Mouse (Mus musculus) retina, adult 2 months (tissue): ENCODE data around the gene Zfp697.
"Not testable (repeated sequence)": the region's sequence is repeated elsewhere in the genome, so short reads cannot be mapped to it uniquely, and the experiment has no call there.

Experiments
- DNase-seq: peaks from one replicate; pipeline ENCODE4 v3.0.0-alpha.2; 2012; ENCODE audit warnings: low read depth, low spot score

The Zfp697 gene

DNA sequence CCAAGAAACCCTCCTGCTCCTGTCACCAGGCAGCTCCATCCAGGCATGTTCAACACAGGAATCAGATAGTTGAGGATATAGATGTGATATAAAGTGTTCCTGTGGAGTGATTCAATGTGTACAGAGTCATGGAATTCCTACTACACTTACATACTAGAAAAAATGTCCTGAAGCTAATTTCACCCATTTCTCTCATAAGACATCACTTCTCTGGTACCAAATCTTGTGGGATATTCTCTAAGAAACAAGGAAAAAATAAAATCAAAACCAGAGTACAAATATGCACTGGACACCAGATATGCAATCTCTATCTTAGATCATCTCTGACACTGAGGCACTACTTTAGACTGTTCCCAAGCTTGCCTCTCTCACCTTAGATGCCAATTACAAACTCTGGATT is 247.9 kb downstream of the Zfp697 start, which contains the start of gene Hsd3b5:
Hsd3b5 (minus strand) TSS at position 101 of the 400 bp plus-strand sequence.
- no peak for DNase-seq

DNA sequence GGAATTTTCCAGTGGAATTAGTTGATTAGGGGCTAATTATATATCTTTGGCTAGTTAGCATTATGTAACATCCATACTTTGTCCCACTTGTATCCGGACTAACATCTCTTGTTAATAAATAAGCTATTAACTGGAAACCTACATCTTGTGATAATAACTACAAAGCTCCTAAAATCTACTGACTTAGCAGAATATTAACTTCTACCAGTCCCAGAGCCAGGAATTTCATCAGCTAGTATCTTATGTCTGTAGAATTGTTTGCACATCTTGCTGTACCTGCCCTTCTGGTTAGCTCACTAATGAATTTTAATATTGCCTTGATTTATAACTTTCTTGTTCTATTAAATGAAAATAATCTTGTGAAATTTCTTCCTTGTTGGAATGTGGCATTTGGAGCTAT is 252.9 kb downstream of the Zfp697 start:
- DNase-seq = no peak

DNA sequence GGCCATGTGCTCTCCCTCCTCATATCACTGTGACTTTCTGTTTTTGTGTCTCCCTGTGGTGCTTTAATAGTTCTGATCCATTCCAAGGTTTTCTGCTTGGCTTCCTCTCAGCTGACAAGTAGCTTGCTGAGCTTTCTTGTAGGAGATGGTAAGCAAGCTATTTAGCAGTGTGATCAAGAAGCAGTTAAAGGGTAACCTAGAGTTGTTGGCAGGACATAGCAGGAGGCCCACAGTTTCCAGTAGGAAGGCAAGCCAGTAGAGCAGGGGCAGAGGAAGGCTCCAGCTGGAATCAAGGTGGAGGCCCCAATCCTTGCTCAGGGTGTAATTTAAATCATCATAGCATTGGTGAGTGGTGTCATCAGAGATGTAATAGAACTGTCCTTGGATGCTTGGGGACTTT is 298.5 kb downstream of the Zfp697 start:
- DNase-seq = no peak

DNA sequence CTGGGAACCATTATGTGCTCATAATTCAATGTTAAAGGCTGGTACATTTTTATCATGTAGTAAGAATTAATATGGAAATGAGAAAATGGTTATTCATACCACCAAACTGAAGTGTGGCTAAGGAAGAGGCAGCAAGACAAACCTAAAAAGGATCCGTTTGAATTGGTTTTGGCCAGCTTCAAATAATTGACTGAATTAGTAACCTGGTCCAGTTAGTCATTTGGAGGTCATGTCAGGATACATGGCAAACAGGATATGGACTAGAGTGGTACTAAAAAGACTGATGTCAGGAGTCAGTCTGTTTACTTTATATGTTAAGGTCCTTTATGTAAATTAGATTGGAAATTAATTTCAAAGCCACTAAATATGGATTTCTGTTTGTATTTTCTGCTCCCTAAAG is 300.1 kb downstream of the Zfp697 start:
- DNase-seq = no peak

DNA sequence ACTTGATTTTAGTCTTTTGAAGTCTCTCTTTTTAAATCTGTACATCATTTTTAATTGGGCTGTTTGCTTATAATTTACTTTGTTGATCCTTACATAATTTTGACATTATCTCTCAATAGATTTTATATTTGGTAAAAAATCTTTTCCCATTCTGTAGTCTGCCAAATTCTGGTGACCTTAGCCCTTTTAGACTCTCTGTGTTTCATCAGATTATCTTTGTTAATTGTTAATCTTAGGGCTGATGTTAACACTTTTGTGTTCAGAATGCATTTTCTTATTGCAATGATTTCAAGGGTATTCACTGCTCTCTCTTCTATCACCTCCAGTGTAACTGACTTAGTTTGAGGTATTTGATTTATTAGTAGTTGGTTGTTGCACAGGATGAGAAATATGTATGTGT is 338.5 kb downstream of the Zfp697 start:
- no peak for DNase-seq

DNA sequence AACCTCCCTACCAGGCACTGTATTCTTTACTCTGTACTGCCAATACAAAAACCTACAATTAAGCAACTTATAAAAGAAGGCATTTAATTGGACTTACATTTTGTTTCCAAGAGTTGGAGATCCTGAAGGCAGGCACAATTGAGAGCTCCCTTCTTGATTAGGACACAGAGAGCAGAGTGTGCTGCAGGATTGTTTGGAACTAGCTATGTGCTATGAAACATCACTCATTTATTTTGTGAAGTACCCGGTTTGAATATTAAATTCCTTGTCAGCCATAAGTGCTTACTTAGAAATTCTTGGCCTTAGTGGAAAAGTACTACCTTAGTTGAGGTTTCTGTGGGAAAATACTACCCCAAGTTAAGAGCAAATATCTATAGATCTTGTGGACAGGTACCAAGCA is 342.1 kb downstream of the Zfp697 start, which contains the start of gene Hsd3b2:
Hsd3b2 (minus strand) TSS at position 168 of the 400 bp plus-strand sequence.
- no peak for DNase-seq

DNA sequence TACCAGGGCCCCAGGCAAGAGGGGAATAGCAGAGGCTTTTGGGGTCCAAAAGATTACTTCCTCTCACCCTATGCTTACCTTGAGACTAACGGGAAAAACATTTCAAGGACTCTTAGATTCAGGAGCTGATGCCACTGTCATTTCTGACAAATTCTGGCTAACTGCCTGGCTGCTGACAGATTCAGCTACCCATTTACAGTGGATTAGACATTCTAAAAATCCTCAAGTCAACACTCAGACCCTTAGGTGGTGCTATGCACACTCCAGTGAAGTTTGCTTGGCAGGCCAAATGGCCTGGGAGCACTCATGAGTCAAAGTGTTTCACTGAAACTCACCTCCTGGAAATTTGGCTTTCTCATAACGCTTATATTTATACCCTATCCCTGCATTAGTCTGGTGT is 344.0 kb downstream of the Zfp697 start:
- no peak for DNase-seq

DNA sequence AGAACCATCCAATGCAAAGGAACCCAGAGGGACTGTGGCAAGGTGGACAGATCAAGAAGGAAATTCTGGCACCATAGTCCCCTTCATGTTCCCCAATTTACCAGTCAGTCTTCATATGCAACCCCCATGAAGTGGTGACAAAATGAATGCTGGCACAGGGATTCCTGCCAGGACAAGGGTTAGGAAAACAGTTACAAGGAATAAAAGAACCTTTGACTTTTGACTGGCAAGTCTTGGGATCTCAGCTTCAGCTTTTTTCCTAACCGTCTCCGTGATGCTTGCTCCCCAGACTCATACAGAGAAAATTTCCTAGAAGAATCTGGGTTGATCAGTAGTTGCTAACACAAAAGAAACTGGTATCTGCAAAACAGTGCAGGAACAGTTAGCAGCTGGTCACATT is 351.5 kb downstream of the Zfp697 start:
- DNase-seq = no peak

DNA sequence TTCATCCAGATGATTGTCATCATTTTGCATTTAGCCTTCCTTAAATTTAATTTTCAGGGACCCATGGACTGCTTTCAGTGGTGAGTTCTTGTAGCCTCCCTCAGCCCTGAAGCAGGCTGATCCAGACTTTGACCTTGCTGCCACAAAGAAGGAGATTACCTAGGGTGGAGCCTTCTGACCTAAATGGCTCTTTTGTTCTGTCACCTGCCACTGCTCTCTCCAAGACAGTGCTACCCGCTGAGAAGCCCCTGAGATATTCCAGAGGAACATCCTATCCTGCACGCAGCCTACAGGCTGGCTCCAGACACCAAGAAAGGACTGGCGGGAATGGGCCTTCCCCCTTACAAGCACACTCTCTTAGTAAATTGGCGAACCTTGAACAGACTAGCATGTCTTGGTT is 352.1 kb downstream of the Zfp697 start:
- no peak for DNase-seq

DNA sequence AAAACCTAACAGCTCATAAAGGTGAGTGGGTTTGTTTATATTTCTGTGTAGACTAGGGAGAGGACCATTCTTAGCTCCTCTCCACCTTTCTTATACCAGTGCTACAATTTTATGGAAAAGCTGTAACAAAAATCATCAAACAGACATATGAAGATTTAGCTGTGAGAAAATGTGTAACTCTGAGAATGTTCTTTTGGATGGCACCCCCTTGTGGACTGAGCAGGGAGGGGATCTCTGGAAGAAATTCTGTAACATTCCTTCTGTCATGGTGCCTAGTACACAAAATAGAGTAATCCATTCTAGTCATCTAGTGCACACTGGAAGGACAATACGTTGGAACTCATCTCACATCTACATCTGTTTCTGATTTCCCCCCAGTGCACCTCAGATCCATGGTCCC is 358.8 kb downstream of the Zfp697 start:
- DNase-seq = not testable (repeated sequence)

DNA sequence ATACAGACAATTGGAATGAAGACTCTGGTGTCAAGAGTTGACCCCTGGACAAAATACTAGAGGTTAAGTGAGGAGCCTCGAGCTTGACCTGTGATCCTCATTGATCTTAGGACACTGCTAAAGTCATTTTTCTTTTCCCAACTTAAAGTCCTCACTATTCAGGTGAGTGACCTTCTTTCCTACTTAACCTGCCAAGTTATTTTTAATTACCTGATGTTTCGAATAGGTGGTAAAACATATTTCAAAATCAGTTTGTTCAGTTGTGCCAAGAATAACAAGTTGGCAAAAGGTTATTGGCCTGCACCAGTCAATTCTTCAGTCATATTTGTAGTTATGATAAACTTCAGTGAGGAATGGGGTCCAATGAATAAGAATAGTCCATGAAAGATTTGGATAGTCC is 369.9 kb downstream of the Zfp697 start:
- no peak for DNase-seq

DNA sequence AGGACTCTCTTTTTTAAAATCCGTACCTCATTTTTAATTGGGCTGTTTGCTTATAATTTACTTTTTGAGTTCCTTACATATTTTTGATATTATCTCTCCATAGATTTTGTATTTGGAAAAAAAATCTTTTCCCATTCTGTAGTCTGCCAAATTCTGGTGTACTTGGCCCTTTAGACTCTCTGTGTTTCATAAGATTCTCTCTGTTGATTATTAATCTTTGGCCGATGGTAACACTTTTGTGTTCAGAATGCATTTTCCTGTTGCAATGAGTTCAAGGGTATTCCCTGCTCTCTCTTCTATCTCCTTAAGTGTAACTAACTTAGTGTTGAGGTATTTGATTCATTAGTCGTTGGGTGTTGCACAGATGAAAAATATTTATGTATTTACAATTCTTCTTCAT is 374.6 kb downstream of the Zfp697 start:
- no peak for DNase-seq

DNA sequence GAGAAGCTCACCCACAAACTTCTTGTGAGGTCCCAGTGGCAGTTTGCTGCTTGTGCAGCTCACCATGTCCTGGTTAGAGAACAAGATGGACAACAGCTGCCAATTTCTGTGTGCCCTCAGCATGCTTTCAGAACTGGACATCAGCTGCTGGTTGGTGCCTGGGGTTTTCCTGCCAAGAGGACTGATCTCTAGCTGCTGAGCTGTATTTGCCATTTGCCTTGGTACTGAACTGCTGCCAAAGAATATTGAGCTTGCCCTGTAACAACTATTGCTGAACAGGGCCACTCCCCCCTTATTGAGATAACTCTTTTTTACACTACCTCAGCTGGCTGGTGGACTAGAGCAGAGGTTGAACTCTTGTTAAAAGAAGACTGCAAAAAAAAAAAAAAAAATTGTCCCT is 381.9 kb downstream of the Zfp697 start:
- no peak for DNase-seq

DNA sequence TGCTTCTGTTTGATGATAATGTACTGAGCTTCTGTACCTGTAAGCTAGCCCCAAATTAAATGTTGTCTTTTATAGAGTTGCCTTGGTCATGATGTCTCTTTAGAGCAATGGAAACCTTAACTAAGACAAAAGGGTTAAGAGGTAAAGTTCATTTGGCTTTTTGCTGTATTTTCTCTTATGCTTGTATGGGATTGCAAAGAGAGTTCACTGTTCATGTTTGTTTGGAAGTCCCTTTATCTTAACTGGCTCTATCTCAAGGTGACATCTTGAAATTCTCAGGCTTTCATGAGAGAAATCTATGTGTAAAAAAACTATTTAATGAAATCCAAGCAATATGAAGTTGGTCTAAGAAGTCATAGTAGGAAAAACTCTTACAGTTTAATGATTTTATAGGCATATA is 398.7 kb downstream of the Zfp697 start:
- no peak for DNase-seq

DNA sequence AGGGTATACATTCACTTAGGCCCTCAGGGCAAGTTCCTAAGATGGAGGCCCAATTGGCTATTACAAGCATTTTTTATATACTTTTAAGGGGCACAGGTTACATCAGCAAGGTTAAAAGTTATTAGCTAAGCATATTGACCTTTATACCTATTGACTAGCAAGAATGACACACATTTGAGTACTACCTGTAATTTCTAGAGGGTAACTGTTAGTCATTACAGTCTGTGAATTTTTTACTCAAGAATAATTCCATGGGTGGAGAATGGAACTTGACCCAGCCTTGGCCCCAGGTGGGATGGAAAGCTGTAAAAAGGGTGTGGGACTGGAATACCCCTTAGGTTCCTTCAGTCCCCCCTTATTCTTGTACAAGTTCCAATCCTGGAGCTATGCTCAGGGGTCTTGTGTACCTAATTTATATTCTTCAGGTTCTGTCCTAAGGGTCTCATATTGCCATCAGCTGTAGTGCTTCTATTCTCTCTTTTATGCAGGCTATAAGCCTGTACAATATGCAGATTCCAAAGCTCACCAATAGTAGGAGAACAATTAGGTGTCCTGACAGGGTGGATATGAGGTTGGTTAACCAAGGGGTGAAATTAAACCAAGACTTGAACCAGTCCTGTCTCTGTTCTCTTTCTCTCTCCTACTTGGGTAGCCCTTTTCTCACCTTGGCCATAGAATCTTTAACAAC is 400.1 kb downstream of the Zfp697 start:
- no peak for DNase-seq

DNA sequence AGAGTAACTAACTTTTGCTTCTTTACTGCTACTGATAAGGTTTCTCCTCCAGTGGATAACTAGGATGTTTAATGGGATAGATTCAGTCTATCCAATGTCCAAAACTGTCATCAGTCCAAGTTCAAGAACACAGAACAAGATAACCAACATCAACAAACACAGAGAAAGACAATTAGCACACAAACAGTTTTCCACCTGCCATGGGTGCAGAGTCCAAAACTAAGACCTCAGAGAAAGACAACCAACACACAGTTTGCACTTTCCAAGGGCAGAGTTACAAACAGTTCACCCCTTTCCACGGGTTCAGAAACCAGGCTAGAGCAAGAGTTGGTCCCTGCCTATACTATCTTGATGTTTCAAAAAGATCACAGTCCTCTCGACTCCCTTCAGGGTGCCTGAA is 404.3 kb downstream of the Zfp697 start:
- DNase-seq = no peak
